Mouse (Mus musculus): ENCODE data around the gene Tarbp2.
A peak's percentile ranks its signal among the peaks of the same experiment; 100 is the strongest.

Gene Tarbp2

DNA sequence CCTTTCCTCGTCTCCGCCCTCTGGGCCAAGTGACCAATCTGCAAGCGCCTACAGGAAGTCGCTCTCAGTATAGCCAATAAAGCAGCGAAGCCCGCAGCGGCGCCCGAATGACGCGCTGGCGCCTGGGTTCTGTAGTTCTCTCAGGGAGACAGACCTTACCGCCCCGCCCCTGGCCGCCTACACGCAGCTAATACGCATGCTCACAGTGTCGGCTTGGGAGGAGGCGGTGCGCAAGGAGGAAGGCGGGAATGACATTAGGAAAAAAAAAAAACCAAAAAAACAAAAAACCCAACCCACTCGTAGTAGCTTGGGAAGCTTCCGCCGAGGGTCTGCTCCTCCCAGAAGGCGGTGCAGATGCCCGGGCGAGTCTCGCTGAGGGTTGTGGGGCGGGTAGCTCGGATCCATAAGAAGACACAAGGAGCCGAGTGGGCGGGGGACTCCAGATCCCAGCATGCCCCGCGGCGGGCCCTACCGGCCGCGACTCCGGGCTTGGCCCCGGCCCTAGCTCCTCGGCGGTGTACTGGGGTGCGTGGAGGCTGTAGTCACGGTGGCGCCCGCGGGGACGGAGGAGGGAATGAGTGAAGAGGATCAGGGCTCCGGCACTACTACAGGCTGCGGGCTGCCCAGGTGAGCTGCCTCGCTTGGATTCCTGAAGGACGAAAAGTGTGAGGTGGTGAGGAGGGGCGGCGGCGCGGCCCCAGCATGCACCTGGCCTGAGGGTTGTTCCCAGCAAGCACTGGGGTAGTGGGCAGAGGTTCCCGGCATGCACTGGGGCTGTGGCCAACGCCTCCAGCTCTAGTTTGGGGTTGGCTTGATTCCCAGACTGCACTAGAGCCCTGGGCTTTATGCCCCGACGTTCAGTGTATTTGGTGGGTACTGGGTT lies at the start of gene Tarbp2:
TSS of gene Tarbp2 (plus strand) at position 217 of the 883 bp plus-strand sequence.
- DNase-seq, result peak; percentile 98 to 99

DNA sequence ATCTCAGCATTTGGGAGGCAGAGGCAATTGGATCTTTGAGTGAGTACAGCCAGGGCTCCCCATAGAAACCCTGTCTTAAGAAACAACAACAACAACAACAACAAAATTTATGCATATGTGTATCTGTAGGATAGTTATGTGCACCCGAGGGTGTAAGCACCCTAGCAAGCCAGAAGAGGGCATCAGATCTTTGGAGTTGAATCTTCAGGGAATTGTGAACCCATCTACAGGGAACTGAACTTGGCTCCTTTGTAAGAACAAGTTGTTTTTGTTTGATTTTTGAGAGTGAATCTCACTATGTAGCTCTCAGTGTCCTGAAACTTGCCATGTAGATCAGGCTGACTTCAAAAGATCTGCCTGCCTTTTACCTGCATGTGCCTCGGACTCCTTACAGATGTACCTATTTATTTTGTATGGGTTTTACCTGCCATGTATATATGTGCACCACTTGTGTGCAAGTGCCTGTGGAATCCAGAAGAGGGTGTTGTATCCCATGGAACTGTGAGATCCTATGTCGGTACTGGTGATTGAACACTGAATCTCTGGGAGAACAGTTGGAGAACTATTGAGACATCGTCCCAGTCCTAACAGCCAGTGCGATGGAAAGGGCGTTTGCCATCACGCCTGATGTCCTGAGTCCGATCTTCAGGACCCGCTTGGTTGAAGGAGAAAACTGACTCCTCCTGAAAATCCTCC lies 49.2 kb upstream of the Tarbp2 start:
- no peak for DNase-seq

DNA sequence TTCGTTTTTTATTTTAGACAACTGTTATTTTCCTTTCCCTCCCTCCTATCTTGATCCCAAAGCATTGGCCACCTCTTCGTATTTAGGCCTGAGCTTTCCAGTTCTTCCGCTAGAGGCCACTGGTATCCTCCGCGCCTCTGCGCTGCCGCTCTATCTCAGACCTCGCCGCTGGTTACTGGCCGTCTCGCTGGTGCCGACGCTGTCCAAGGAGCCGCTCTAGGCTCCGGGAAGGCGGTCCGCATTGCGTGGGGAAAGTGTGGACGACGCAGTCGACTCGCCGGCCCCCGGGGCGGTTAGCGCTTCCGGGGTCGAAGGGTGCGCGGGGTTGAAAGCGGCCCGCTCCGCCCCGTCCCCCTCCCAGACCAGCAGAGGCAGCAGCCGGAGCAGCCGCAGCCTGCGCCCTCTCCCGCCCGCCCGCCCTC lies 47.8 kb upstream of the Tarbp2 start, which contains the start of gene Pcbp2:
TSS of gene Pcbp2 (plus strand) at position 357 of the 422 bp plus-strand sequence.
- peak; percentile 88 to 94 for DNase-seq

DNA sequence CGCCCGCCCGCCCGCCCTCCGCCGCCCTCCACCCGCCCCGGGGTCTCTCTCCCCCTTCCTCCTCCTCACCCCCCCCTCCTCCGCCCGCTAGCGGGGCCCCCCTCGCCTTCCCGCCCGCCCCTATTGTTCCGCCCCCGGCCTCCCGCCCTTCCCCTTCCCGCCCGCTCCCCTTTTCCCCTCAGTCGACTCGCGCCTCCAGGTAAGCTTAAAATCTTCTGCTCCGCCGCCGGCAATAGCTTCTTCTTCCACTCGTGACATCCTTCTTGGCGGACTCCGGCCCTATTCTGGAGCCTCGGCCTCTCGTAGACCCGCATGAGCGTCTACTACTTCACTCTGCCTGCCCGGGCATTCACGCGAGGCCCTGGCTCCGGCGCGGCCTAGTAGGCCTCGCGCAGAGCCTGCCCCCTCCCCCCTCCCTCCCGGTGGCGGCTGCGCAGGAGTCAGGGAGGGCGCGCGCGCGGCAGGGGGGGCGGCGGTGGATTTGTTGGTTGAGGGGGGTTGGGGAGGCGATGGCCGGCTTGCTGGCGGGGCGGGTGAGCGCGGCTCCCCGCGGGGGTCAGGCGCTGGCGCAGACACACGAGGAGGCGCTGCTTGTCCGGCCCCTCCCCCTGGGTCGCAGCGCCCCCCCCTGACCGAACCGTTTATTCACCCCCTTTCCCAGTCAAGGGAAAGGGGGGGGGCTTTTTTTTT lies 47.2 kb upstream of the Tarbp2 start:
- peak; percentile 68 to 73 for DNase-seq

DNA sequence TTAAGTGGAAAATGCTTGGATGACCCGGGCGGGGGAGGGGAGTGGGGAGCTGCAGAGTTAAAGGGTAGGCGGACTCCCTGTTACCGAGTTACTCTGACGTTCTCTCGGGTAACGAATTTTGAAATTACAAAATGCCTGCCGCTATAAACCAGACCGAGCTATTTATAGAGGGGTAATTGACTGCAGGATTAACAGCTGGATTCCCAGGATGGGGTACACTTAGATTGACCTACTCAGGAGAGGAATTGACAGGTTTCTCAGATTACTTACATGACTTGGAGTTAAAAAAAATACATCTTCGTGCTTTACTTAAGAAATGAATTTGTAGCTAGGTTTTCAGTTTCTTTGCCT lies 46.7 kb upstream of the Tarbp2 start:
- DNase-seq, result no peak

DNA sequence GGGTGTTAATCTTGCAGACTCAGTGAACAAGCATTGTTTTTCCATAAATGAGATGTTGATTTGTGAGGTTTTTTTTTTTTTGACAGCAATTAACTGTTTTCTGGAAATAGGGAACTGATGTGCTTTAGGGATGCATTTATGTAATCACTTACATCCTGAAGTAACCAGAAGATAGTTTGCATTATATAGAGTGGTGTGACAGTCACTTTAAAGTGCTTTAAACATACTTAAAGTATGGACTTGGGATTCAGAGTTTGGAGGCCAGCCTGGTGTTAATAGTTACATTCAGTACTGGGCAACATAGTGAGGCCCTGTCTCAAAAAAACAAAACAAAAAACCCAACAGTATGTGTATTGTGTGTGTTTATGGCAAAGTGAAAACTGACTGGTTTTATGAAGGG lies 46.3 kb upstream of the Tarbp2 start:
- no peak for DNase-seq

DNA sequence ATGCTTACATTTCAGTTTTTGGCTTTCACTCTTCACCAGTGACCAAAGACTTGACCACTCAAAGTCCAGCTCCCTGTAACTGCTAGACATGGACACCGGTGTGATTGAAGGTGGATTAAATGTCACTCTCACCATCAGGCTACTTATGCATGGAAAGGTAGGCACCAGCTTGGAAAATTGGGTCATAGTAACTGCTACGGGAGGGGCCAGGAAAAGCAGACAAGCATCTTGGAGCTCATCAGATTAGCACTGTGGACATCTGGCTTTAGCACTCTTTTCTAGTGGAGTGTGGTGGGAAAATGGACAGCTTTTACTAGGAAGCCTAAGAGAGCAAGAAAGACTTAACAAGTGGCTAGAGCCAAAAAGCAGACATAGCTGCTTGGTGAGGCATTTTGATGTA lies 44.7 kb upstream of the Tarbp2 start:
- DNase-seq, result no peak

DNA sequence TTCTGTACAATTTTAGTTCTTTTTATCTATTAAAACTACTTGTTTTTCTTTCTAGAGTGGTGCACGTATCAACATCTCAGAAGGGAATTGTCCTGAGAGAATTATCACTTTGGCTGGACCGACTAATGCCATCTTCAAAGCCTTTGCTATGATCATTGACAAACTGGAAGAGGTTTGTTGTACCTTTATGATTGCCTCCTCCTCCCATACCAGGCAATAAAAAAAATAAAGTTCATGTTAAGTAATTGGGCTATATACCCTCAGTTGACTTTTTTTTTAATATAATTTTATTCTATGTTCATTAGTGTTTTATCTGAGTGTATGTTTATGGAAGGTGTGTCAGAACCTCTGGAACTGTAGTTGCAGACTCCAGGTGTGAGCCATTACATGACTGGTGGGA lies 43.5 kb upstream of the Tarbp2 start:
- DNase-seq, result no peak

DNA sequence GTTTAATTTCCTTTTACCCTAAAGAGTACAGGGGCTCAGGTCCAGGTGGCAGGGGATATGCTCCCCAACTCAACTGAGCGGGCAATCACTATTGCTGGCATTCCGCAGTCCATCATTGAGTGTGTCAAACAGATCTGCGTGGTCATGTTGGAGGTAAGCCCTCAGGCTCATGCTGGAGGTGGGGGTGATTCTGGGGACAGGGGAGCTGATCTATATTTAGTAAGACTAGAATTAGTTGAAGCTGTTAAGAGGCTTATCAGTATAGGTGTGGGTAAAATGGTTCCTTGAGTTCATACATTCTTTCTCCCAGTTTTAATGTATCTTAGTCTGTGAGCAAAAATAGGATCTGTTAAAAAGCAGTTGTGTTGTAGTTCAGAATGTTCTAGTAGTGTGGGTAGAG lies 34.9 kb upstream of the Tarbp2 start:
- no peak for DNase-seq

DNA sequence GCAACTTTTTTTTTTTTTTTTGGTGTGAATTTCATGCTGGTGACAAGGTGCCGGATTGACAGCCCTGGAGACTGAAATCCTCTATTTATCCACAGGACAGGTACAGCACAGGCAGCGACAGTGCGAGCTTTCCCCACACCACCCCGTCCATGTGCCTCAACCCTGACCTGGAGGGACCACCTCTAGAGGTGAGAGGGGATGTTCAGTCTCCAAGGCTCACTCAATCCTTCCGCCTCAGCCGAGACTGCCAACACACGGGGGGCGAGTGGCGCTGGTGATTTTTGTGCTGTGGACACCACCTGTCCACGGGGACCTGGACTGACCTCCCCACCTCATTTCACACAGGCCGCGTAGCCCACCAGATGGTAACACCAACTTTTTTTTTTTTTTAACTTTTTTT lies 32.1 kb upstream of the Tarbp2 start:
- no peak for DNase-seq

DNA sequence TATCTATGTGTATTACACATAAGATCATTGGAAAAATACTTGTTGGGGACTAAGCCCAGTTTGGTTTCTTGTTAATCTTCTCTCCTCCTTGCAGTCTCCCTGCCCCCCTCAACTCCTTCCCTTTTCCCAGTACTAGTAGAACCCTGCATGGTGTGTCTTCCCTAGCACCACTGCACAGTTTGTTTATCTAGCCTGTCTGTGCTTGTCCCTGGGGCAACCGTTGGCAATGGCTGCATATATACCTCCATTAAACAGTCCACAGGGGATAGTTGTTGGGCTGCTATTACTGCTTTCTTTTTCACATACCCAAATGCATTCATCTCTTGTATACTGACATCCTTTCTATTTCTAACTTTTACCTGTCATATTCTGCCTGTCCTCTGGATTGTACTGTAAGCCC lies 30.3 kb upstream of the Tarbp2 start:
- no peak for DNase-seq

DNA sequence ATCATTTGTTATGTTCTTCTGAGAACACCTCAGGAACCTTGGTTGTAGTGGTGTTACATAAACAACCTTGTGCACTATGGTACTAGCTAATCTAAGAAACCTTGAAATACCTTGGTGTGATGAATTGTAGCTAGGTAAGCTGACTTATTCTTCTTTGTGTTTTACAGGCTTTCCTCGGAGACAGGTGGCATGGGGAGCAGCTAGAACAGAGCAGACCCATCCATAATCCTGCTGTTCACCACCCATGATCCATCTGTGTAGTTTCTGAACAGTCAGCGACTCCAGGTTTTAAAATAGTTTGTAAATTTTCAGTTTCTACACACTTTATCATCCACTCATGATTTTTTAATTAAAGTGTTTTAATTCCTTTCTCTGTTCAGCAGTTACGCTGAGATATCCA lies 19.7 kb upstream of the Tarbp2 start:
- DNase-seq, result no peak

DNA sequence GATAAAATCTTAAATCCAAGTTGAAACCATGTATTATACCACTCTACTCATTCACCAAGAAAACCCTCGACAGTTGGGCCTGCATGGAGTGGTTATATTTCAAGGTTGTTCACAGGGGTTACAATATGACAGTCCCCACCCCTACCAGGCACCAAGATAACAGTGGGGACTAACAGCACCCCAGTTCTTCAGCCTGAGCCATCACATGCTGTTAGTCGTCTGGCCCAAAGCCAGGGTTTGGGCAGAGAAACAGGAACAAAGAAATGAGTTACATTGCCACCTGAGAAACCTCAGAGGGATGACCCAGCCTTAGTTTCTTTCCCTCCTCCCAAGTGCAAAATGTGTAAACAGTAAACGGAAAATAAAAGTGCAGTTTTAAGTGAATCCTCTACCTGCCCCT lies 18.6 kb upstream of the Tarbp2 start:
- DNase-seq, result no peak

DNA sequence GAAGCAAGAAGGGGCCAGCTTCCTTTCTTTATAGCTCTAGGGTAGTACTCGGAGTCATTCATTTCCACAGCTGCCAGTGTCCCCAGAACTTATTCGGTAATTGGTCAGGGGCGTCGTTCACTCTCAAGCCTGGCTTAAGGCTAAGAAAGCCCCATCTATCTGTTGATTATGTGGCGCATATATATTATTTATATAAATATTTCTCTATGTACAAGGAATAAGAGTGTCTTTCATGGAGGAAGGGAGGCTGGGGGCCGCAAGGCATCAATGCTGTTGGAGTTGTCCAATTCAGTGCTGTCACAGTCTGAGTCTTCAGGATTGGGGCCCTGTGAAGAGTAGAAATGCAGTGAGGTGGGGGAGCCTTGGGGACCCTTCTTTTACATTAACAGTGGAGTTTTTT lies 18.1 kb upstream of the Tarbp2 start:
- no peak for DNase-seq

DNA sequence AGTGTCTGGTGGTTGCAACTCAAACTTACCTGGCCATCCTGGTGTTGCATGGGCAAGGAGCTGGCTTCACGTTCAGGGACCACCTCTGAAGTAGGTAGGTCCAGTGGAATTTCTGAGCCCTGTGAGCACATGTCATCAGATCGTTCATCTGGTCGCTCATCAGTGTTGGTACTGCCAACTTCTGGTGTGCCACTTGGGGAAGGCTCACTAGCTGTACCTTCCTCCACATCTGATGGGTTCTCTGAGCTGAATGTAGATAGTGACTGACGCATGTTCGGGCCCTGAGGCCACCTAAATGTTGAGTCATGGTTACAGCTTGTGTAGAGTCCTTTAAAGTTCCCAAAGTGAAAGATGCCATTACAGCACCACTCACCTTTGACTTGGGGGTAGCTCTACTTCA lies 17.5 kb upstream of the Tarbp2 start:
- no peak for DNase-seq

DNA sequence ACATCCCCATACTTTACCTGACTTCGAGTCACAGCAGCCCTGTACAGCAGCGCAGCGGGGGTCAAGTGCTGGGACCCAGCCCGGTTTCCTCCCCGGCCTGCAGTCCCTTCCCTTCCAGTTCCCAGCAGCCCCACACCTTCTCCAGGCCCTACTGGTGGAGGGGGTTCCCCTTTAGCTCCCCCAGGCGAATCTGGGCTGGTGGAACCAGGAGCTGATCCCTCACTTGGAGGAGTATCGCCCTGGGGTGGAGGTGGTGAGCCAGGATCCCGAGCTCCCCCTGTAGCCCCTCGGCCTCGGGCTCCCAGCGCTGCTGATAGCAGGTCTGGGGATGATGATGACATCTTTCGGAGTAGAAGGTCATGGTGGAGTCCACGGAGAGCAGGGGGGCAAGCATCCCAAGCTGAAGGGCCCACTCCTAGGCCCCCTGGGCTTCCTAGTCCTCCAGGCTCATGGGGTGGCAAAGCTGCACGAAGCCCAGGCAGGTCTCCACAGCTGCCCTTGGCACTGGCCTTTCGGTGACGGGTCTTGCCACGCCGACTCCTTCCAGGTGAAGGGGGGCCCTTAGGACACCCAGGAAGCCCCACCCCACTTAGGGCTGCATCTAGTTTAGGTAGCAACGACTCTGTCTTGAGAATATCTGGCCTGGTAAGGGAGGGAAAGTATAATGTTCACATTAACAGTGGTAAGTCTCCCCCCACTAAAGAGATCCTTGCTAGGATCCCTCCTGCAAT lies 16.7 kb upstream of the Tarbp2 start:
- no peak for DNase-seq

DNA sequence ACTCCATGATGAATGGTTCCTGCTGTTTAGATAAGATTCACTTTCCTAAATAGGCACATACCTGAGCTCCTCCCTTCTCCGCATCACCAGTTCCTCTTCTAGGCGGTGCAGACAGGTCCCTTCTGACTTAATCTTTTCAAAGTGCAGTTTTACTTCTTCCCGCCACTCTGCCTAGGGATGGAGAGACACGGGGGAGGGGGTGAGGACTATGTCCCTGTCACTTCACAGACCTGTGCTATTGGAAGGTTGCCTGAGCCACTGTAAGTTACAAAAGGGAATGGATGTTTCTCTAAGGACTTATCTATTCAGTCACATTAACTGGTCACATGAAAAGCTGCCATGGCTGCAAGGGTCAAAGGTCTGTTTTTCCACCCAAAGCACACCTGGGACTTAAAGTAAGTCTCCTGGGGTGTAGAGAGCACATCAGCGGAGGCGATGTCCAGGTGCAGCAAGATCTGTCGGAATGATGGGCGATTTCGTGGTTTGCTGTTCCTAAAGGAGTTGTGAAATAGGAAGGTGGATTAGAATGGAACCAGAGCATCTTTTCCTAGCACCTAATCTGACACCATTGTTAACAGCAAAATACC lies 15.6 kb upstream of the Tarbp2 start:
- DNase-seq, result no peak

DNA sequence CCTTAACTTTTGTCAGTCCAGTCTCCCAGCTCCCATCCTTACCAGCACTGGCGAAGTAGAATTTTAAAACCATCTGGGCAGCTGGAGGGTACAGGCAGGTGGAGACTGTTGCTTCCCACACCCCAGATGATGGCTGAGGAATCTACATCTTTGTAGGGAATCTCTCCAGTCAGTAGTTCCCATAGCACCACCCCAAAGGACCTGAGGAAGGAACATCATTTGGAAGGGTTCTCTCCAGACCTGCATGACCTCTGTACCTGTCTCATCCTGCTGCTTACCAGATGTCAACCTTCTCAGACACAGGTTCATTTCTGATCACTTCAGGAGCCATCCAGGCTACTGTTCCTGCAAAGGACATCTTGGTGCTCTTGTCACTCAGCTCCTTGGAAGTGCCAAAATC lies 14.5 kb upstream of the Tarbp2 start, which contains the start of gene Gm10337:
TSS of gene Gm10337 (plus strand) at position 276 of the 400 bp plus-strand sequence.
- no peak for DNase-seq

DNA sequence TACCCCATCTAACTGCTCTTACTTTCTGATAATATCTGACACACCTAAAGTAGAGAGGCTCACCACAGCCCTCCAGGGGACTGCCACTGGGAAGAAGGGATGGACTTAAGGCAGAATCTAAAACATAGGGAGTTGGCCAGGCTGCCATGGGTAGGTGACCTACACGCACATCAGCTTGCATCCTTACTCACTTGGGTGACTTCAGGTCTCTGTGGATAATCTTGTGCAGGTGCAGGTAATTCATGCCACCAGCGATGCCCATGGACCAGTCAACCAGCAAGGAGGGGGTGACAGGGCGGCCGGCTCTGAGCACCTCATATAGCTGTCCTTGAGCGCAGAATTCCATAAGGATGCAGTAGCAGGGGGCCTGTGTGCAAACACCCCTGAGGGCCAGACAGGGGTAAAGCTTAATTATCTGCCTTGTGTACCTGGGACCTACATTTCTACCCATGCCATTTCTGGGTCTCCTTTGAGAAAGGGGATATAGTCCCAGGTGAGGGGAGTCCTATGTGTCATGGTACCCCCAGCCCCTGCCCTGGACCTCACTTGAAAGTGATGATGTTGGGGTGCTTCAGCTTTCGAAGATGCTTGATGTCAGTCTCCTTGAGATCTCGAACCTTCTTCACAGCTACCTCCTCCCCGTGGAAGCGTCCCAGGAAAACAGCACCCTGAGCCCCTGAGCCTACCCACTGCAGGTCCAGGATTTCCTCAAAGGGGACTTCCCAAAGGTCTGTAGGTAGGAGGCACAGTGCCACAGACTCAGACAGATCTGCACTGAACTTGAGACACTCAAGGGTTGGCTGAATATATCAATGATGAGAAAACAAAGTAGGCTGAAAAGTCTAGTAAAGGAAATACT lies 13.8 kb upstream of the Tarbp2 start:
- no peak for DNase-seq

DNA sequence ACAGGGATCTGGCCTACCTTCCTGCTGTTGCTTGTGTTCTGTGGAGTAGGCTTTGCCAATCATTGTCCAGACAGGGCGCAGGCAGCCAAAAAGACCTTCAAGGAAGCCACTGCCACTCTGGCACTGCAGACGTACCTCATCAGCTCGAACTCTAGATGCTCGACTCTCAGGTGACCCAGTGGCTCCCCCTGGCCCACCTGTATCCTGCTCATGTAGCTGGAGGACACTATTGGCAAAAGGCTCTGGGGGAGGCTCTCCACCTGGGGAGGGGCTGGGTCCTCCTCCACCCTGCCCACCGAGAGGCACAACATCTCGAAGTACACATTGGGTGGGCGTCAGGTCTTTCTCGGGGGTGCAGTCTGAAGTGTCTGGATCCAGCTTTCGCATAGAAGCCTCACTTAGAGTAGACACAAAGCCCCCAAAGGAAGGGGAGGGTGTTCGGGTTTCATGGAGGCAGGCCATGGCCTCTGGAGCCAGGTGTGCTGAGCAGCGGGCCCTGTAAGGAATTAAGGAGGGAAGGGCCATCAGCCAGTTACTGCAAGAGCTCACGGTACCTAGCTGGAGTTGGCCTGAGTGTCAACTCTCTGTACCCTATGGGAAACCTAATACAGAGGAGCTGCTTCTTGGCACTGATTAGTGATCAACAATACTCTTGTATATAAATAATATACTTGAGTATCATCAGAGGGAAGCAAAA lies 12.8 kb upstream of the Tarbp2 start:
- no peak for DNase-seq
